Mouse (Mus musculus) megakaryocyte, adult 5-6 weeks (primary cell): ENCODE measurements around the gene Secisbp2. TPM values are rescaled to one million over a fixed set of nuclear protein-coding genes. Genes with fewer than 3 reads are reported as not detected.
"Not testable (repeated sequence)": the region's sequence is repeated elsewhere in the genome, so short reads cannot be mapped to it uniquely, and the experiment has no call there.

Source experiments
- ATAC-seq: 2 replicates; pipeline ENCODE4 v1.8.0; 2016; ENCODE audit warnings: mild to moderate bottlenecking, inconsistent platforms; ENCODE audit not compliant: poor library complexity, severe bottlenecking
- total RNA-seq, 2 experiments: library from RNA; stranded (forward) in 1 of 2; stranded (reverse) in 1 of 2; fragments of 153-499, 151-499 nt in 1 of 2; fragments of 221-1000, 200-1000 nt in 1 of 2; gene quantifications; 2 replicates each; pipeline versions ENCODE4 v1.2.3 to v1.2.4; 2015 to 2017

Gene Secisbp2
- total RNA-seq, 2 experiments from 2014 or later, result 14.0 to 21.9 TPM

DNA sequence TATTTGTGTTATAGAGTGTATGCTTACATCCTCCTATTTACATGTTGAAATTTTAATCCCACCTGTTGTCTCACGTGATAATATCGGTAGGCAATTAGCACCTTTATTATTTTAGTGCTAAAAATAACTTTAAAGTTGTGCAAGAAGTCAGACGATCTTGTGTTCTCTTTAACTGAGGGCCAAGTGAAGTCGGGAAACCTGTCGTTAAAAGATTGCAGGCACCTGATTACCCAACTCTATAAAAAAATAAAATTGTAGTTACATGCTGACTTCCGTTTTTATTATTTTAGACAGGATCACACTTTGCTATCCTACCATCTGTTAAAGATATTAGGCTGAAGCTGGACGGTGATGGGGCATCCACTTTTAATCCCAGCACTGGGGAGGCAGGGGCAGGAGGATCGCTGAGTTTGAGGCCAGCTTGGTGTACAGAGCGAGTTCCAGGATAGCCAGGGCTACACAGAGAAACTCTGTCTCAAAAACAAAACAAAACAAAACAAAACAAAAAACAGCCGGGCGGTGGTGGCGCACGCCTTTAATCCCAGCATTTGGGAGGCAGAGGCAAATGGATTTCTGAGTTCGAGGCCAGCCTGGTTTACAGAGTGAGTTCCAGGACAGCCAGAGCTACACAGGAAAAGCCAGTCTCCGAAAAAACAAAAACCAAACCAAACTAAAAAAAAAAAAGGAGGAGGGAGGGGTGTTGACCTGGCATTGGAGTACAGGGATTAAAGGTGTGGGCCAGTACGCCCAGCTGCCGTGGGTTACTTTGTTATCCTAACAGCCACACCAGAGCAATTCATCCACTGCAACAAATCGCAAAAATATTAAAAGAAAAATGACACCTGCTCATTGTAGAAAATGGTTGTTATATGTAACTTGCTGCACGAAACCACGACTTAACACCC lies 7.3 kb upstream of the Secisbp2 start:
- no peak for ATAC-seq

DNA sequence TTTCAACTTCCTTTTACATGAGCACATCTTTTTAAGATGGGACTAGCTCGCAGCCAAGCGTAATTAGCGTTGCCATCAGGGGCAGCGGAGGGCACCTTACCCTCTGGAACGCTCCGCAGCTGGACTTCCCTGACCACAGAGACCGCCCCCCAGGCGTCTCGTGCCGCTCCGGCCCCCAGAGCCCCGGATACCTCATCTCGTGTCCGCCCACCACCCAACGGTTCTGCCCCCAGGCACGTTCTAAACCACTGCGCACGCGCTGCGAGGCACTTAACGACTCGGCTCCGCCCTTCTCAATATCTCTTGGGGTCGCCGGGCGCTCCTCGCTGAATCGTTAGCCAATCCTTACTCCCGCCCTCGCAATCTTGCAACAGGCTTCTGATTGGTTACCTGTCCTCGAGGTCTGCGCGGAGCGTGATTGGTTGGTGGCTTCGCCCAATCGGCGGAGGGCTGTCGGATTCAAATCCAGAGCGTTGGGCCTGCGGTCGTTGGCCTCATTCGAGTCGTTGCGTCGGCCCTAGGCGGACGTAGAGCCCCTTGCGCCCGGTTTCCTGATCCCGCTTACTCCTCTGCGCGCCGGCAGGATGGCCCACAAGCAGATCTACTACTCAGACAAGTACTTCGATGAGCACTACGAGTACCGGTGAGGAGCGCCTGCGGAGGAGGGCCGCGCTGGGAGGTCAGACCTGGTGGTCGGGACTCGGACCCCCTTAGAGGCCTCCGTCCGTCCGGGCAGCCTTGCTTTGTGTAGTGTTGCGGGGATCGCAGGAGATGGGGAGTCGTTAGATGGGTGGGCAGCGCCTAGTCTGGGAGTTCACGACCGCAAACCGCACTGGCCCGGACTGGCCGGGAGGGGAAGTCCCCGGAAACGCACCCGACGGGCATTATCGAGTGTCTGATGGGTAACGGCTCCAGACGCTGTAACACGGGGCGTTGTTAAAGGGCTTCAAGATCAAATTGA lies 6.4 kb upstream of the Secisbp2 start, which contains the start of gene Cks2:
Gene Cks2 (plus strand): TSS at position 404 of the 961 bp plus-strand sequence.
- ATAC-seq, result peak; percentile 90

- ATAC-seq, result no peak
Observed at GRCm38 (mm10) chr13:51645872-51646271, 5.6 kb upstream of the Secisbp2 start.

GRCm38 (mm10) chr13:51646362-51647027 lies 5.0 kb upstream of the Secisbp2 start:
- no peak for ATAC-seq

DNA sequence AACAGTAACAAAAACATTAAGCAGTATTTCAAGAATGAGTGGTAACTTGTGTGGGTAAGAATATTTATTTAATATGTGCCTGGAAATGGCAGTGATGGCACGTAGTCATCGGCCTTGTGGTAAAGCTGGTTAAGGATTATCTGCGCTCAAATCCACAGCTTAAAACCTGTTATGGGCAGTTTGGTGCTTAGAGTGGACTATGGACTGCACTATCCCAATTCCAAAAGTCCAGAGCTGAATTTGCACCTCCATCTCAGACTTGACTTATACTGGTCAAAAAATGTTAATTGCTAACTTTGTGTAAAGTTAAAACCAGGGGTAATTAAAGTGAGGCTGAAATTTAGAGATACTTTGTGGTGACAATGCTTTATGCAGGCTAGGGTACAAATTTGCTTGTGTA lies 3.7 kb upstream of the Secisbp2 start:
- ATAC-seq, result no peak

DNA sequence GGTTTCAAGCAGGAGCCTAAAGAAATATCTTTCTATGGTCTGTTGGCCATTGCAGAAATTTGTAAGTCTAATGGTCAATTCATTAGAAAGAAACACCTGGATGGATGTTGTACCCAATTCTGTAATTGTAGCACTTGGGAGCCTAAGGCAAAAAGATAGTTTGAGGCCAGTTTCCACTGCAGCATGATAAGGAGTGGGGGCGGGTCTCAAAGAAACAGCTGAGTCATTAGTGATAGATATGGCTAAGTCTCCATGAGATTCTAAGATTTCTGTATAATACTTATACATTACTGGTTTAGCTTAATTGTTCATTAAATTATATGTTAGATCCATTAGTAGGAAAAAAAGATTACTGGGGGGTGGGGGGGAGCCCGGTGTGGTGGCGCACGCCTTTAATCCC lies 3.3 kb upstream of the Secisbp2 start:
- ATAC-seq, result no peak

DNA sequence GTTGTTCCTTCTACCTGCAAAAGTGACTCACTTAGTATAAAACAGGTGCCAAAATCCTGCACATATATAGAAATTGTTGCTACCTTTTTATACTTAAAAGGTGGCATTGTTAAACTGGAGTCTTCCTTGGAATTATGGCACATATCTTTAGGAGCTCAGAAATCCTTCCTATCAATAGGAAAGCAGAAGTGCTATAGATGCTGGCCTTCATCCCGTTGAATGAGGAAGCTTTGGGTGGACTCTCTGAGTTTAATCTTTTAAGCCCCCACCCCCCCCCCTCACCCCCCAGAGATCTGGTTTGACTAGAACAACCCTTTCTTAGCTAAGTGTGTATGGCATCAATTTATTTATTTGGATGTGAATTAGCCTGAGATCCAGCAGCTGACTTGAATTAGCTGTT lies 1.8 kb upstream of the Secisbp2 start:
- ATAC-seq, result no peak

GRCm38 (mm10) chr13:51653159-51653558 lies 1.7 kb downstream of the Secisbp2 start:
- no peak for ATAC-seq

DNA sequence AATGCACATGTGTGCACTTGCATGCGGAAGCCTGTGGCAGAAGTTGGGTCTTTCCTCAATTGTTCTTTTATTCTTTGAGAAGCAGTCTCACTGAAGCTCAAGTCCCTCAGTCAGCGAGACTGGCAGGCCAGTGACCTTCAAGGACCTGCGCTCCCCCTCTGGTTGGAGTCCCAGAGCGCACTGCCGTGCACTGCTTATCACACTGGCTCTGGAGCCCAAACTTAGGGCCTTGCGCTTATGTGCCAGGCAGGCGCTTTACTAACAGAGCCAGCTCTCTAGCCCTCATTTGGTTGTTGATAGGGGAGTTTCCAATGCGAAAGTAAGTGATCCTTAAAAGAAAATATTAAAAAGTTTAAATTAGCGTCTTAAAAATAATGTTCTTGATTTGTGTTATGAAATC lies 2.5 kb downstream of the Secisbp2 start:
- ATAC-seq, result no peak

DNA sequence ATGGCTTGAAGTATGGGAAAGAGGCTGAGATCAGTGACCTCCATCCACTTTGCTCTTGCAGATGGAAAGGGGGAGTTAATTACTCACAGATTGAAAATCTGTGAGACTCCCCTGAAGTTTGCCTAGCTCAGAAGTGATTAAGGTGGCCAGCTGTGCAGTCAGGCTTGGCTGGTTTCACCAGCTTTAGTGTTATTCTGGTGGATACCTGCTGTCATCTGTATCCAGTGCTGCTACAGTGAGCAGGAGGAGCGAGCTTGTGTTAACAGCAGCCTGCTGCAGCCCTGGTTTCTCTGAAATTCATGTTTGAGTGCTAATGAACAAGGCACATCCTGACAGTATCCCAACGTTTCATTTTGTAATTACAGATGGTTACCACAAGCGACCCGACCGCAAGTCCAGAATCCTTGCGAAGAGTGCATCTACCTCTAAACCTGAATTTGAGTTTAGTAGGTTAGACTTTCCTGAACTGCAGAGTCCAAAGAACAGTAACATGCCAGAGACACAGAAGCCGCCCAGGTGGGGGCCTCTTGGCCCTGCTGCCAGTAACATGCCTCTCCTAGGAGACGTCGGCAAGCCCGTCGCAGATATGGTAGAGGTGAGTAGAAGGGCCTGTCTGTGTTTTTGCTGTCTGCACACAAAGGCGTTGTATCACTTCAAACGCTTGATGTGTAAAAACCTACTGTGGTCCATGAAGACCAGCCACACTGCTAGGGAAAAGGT lies 5.2 kb downstream of the Secisbp2 start:
- ATAC-seq, result no peak

DNA sequence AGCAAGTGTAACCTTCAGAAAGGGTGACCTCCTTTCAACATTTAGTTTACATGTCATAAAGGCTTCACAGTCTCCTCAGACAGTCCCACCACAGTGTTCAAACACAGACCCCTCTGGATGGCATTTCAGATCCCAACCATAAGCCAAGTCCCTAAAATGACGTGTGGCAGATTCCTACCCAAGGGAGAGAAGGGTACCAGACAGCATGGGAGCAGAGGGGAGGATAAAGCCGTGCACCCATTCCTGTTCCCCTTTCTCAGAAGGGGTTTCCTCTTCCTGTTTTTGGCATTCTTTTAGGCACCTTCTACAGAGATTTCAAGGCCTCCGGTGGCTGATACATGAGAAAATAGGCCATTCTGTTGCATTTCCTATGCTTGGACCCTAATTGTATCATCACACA lies 6.6 kb downstream of the Secisbp2 start:
- ATAC-seq, result no peak

GRCm38 (mm10) chr13:51659573-51659972 lies 8.1 kb downstream of the Secisbp2 start:
- no peak for ATAC-seq

DNA sequence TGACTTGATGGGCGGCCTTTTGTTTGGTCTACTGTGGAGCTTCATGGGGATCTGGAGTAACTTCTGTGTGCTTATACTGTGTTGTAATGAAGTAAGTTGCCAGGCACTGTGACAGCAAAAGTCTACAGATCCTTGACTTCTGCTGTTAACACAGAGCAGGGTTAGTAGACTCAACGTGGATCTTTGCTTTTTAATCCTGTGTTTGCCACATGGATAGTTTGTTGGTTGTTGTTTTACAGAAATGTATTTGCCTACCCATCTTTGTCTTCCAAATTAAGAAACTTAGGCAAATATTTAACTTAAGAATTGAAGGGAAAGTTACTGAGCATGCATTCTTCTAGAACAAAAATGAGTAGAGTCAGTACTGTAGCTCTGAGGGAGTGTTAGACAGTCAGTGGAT lies 12.1 kb downstream of the Secisbp2 start:
- ATAC-seq, result no peak

- not testable (repeated sequence) for ATAC-seq
Observed at GRCm38 (mm10) chr13:51668195-51668594, 16.7 kb downstream of the Secisbp2 start.

DNA sequence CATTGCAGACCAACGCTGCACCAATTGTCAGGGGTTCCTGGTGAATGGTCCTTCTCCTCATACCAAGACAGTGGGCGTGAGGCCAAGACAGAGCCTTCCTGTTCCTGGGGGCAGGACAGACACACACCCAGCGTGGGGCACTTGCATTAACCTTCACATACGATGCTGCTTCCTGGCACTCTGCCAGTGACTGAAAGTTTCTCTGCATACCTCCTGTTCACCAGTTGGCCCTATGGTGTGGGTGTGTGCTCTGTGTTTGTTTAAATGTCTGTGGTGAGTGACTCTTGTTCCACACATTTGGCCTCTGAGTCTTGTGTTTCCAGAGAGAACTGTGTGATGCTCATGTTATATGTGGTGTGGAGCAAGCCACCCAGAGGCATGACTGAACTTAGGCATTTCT lies 25.1 kb downstream of the Secisbp2 start:
- no peak for ATAC-seq

- ATAC-seq, result no peak
Observed at GRCm38 (mm10) chr13:51677041-51677440, 25.5 kb downstream of the Secisbp2 start.

DNA sequence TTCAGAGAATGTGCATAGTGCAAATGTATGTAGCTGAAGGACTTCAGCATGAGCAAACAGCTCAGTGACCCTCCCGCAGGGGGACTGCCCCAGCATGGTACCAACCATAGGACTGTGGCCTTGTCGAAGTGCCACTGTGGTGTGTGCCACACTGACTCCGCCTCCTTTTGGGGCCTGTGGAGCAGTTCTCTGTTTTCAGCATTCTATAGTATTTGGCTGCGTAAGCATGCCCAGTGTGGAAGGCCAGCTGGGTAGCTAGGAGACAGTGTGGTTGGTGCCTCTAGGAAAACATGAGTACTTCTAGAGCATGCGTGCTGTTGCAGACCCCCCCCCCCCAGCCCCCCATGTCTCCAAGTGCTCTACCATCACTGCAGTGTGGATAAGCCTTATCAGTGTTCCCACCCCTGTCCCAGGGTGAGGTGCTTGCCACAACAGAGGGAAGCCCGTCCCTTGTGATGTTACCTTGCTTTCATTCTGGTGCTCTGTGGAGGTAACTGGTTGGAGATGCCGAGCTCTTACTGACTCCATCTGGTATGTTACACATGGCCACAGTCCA lies 26.2 kb downstream of the Secisbp2 start:
- ATAC-seq, result no peak

DNA sequence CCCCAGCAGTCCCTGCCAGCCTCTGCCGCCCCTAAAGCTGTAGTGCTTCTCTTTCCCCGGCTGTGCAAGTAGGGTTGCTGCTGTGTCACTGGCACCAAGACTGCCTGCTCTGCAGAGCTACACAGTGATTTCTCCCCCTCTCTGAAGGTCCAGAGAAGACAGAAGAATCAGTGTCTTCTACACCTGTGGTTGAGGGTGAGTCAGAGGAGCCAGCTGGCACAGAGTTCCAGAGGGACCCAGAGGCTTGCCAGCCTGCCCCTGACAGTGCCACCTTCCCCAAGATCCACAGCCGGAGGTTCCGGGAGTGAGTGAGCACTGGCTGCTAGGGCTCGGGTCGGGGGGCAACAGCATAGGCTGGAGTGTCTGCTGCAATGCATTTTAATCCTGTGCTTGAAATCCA lies 27.2 kb downstream of the Secisbp2 start:
- ATAC-seq, result no peak

DNA sequence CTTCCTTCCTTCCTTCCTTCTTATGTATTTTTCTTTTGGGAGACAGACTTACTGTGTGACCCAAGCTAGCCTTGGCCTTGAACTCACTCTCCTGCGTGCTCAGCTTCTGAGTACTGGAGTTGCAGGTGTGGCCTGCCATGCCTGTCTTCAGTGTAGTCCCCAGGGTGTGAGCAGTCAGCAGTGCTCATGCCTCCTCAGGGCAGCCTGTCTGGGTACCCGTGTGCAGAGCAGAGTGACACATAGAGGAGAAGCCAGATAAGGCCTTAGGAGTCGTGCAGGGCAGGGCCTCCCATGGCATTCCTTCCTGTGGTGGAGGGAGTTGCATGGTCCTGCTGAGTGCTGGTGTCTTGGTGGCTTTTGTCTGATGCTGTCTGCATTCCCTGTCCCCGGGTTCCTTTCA lies 27.8 kb downstream of the Secisbp2 start:
- no peak for ATAC-seq

- ATAC-seq, result no peak
Observed at GRCm38 (mm10) chr13:51681076-51681475, 29.6 kb downstream of the Secisbp2 start.
